Mouse (Mus musculus): Measurements from ENCODE around the gene Syt8.

Gene Syt8

DNA sequence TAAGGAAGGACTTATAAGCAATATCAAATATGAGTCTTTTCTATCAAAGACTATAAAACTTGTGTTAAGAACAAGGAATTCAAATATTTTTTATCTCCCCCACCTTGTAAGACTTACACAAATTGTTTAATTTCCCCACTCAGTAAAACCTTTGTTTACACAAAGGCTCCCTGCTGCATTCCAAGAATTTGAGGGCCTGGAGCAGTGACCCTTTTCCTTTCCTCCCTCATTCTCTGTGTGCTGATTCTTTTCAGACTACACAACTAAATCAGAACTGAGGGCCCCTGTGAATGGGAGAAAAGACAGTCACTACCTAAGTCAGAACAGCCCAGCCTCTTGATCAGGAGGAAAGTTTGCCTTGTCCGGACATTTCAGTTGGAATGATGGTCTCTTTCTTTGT lies 20.1 kb downstream of the Syt8 start:
- no peak for DNase-seq

DNA sequence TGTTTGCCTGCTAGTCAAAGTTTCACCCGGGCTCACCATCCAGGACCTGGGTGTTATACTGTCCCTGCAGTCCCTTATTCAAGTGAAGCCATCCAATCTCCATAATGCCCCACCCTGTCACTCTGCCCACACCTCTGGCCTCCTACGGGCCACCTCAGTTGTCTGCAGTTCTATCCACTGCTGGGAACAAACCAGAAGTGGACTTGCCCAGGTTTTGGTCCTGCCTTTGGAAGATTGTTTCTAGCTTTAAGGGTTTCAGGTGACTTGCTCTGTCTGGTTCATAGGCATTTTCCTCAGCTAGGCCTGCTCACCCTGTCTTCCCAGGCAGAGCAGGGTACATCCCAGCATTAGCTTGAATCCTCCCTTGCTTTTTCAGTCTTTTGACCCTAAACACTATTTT lies 20.6 kb downstream of the Syt8 start:
- DNase-seq, result no peak

DNA sequence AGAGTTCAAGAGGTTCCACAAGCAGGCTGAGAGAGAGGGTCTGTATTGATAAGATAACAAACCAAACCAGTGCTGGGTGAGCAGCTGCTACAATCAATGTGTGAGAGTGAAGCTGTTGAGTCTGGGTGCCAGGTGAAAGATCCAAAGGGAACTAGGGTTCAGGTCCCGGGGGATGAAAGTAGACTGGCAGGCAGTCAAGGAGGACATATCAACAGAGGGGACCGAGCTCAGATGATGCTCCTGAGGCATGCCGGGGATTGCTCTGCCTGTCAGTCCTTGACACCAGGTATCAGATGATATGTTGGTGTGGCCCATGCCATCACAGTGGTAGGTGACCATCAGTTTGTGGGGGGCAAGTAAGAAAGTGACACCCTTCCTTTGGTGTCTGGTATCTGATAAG lies 22.2 kb downstream of the Syt8 start:
- no peak for DNase-seq

DNA sequence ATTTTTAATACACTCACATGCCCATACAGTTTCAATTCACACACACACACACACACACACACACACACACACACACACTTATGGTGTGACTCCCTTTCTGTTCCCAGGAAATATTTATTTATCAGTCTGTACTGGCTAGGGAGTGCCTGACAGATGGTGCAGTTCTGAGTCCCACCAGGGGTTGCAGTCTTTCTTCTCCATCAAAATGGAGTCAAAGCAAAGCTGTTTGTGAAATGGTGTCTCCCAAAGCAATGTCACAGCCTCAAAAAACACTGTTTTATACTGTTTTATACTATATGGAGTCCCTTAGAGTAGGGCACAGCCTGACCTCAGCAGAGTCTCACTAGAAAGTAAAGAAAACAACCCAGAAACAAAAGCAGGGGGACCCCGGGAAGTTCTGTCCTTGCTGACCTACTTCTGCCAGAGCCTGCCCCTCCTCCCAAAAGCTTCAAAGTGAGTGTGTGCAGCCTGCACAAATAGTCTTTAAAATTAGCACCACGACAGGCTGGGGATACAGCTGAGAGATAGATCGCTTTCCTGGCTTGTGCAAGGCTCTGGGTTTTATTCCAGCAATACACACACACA lies 22.7 kb downstream of the Syt8 start:
- DNase-seq, result peak; percentile 82

- DNase-seq, result peak; percentile 62
These were observed 23.4 kb downstream of the Syt8 start for GRCm38 (mm10) chr7:142458026-142458425.

- DNase-seq, result peak; percentile 2
These were observed 24.1 kb downstream of the Syt8 start for GRCm38 (mm10) chr7:142458676-142459298.

DNA sequence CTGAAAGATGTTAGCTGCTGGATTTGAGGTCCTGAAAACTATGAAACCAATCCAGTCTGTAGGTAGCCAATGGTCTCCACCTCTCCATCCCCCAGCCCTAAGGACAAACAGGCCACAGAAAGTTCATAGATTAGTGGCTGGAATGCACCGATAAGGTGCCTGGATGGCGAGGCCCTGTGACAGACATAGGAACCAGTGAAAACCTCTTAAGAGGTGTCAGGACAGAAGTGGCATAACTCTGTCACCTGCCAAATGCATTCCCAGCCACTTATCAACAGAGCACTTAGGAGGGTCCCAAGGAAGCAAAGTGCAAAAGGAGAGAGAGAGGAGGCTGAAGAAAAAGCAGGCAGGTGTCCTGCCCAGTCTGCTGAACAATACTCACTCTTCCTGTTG lies 24.6 kb downstream of the Syt8 start:
- DNase-seq, result no peak

DNA sequence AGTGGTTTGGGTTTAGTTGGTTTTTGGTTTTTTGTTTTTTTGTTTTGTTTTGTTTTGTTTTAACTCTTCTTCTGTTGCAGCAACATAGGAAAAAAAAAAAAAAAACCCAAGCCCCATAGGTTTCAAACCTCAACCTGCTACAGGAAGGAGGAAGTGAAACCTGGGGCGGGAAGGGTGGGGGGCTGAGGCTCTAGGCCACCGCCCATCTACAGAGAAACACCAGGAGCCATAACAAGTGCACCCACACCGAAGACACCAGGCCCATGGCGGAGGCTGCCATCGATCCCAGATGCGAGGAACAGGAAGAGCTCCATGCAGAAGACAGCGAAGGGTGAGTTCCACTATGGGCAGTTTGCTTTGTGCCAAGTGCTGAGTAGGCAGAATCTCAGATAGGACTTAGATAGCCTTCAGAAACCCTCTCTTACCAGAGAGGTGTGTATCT lies 26.0 kb downstream of the Syt8 start, which contains the start of gene Lsp1:
Lsp1 (plus strand) TSS at position 174 of the 442 bp plus-strand sequence.
- no peak for DNase-seq

GRCm38 (mm10) chr7:142461446-142461845 lies 26.8 kb downstream of the Syt8 start:
- no peak for DNase-seq

- DNase-seq, result no peak
These were observed 27.5 kb downstream of the Syt8 start for GRCm38 (mm10) chr7:142462190-142462589.

GRCm38 (mm10) chr7:142462594-142463078 lies 28.0 kb downstream of the Syt8 start:
- DNase-seq, result no peak

GRCm38 (mm10) chr7:142470171-142470691 lies 35.6 kb downstream of the Syt8 start:
- peak; percentile 66 for DNase-seq

- peak; percentile 87 for DNase-seq
These were observed 36.3 kb downstream of the Syt8 start for GRCm38 (mm10) chr7:142470808-142471413.

DNA sequence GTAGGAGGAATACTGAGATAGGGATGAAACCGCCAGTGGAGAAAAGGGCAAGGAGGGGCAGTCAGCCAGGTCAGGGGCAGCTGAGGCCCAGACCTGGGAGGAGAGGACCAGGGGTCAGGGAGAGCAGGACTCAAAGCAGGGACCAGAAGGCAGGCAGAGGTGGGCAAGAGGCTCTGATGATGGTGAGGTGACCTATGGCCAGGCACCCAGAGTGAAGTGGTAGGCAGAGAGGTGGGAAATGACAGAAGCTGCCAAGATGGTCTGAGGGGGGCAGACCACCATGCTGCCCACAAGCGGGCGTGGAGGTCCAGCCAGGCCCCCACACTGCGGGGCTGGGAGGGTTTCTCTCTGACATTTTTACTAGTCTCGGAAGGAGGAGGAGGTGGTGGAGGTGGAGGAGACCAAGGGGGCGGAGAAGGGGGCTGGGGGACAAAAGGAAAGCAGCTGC lies 36.8 kb downstream of the Syt8 start:
- no peak for DNase-seq

GRCm38 (mm10) chr7:142471884-142472570 lies 37.4 kb downstream of the Syt8 start:
- DNase-seq, result no peak

DNA sequence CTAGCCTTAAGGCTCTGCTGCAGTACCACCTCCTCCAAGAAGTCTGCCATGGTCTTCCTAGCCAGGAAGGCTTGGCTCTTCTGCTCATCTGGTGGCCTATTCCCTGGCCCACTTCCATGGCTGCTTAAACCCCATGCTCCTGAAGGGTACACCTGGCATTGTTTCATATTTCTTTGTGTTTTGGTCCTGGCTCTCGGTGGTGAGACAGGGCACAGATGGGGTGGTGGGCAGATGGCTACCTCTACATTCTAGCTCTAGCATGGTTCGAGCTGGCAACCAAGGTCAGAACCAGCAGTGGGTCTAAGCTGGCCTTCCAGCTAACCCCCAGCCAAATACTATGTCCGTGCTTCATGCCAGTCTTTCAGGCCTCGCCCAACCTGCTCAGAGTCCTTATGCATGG lies 38.3 kb downstream of the Syt8 start:
- no peak for DNase-seq

GRCm38 (mm10) chr7:142473476-142473875 lies 38.8 kb downstream of the Syt8 start:
- no peak for DNase-seq

- DNase-seq, result peak; percentile 86
These were observed 40.1 kb downstream of the Syt8 start for GRCm38 (mm10) chr7:142474799-142475198.

- no peak for DNase-seq
These were observed 41.0 kb downstream of the Syt8 start for GRCm38 (mm10) chr7:142475641-142476040.

DNA sequence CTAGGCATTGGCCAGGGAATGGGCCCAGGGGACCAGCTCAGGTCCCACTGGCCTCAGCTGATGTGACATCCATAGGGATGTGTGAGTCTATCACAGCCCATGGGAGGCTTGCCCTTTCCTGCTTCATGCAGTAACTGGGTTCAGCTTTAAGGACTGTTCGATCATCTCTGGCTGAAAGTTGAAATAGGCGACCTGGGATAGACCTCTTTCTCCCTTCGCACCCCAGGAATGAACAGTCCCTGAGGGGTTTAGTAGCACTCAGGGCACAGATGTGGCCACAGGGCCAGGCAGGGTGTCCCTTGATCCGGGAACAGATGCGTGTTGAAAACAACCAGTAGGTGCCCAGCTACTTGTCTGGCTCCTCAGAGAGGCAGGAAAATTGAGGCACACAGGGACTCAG lies 41.6 kb downstream of the Syt8 start:
- no peak for DNase-seq

DNA sequence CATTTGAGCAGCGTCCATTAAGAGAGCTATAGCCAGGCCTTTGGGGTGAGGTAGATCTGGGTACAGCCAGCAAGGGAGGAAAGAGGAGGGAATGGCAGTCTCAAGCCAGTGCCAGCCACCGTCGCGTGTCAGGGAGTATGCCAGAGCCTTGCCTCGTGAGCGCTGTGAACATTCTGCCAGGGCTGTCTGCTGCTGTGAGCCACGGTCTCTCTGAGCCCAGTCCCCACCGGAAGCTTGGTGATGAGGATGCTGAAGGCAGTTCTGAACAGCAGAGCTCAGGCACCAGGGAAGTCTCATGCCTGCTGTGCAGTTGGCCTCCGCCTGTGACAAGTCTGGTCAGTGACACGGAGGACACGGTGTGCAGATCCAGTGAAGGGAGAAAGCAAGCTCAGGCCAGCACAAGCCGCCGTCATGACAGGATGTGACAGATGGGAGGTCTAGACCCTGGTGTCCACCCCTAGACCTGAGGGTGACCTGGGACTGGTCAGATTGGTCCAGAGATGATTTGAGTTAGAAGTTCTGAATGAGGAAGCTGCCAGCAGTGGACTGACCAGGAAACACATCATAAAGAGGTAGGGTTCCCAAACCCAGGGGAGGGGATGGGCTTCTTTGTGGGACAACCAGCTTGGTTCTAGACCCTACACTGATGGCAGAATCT lies 42.3 kb downstream of the Syt8 start:
- DNase-seq, result peak; percentile 37

GRCm38 (mm10) chr7:142478001-142478400 lies 43.4 kb downstream of the Syt8 start:
- no peak for DNase-seq

DNA sequence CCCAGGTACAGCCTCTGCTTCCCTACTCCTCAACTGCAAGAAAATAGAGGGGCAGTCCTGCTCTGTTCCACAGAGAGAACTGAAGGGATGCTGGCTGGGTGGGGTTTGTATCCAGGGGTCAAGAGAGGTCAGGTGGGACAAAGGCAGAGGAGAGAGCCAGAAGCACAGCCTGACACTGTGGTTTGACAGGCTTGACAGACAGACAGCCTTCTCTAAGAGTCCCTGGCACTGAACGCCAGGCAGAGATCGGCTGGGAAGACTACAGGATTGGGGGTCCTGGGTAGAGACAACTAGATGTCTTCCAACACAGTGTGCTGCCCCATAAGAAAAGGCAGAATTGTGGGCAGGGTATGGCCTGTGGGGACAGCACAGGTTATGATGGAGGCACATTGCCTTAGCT lies 43.9 kb downstream of the Syt8 start:
- no peak for DNase-seq

All from lung, postnatal 10 days (tissue).